Mouse (Mus musculus) ZHBTc4 (cell line): ENCODE measurements around the gene Ccdc138.
A peak's percentile ranks its signal among the peaks of the same experiment; 100 is the strongest.

Experiments
- DNase-seq: peaks from one replicate; pipeline ENCODE4 v3.0.0-alpha.2; 2011; ENCODE audit warnings: low read depth, low spot score

Gene Ccdc138

GRCm38 (mm10) chr10:58497320-58498284, at the start of gene Ccdc138:
Gene Ccdc138, plus strand, starts transcription at chr10:58497948.
- peak; percentile 97 for DNase-seq

DNA sequence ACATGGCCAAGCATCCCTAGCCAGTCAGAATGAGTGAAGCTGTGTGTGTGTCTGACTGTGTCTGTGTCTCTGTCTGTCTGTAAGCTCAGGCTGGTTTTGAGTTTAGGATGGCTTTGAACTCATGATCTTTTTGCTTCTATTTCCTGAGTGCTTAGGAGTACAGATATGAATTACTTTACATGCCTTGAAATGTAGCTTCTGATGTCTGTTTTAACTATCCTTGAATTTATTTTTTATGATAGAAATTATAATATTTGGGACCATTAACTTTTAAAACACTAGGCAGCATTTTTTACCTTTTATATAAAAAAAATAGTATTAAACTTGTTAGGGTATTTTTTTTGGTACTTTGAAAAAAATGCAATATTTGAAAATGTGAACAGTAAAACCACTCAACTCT, 46.2 kb upstream of the Ccdc138 start:
- no peak for DNase-seq

DNA sequence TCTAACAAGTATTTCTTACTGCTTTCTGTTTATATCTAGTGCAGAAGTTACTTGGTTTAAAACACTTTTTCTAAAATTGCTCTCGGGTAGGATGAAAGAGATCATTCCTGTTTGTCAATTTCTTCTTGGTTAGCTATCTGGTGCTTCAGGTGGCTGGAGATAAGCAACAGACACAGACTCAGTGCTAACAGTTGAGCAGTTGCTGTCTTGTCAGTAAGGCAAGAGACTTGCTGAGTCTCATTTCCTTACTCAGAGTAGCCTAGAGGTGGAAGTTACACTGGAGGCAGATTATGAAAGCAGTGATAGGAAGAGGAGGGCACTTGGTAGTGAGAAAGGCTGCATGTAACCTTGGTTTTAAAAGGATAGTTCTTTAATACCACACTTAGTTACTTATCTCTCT, 45.6 kb upstream of the Ccdc138 start:
- no peak for DNase-seq

GRCm38 (mm10) chr10:58459896-58460295, 37.9 kb upstream of the Ccdc138 start:
- peak; percentile 28 for DNase-seq

- no peak for DNase-seq
Observed at GRCm38 (mm10) chr10:58477086-58477755, 20.5 kb upstream of the Ccdc138 start.

- DNase-seq: no peak
Observed at GRCm38 (mm10) chr10:58478071-58478578, 19.6 kb upstream of the Ccdc138 start.

DNA sequence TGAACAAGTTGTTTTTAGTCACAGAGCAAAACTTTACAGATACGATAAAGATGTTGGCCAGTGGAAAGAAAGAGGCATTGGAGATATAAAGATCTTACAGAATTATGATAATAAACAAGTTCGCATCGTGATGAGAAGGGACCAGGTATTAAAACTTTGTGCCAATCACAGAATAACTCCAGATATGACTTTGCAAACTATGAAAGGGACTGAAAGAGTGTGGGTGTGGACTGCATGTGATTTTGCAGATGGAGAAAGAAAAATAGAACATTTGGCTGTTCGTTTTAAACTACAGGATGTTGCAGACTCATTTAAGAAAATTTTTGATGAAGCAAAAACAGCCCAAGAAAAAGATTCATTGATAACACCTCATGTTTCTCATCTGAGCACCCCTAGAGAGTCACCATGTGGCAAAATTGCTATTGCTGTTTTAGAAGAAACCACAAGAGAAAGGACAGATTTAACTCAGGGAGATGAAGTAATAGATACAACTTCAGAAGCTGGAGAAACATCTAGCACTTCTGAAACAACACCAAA, 17.7 kb upstream of the Ccdc138 start:
- DNase-seq: no peak

GRCm38 (mm10) chr10:58491031-58491430, 6.7 kb upstream of the Ccdc138 start:
- DNase-seq: no peak

GRCm38 (mm10) chr10:58495637-58496036, 2.1 kb upstream of the Ccdc138 start:
- peak; percentile 29 for DNase-seq

DNA sequence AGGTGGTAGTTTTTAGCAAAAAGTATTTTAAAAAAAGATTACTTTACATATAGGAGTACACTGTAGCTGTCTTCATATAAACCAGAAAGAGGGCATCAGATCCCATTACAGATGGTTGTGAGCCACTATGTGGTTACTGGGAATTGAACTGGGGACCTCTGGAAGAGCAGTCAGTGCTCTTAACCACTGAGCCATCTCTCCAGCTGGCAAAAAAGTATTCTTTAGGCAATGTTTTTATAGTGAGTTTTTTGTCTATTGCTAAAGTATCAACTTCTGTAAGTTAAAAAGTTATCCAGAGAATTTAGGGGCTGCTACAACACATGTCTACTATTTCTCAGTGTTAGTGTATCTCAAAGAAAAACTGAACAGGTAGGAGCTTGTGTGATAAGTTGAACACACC, 1.0 kb upstream of the Ccdc138 start:
- no peak for DNase-seq

DNA sequence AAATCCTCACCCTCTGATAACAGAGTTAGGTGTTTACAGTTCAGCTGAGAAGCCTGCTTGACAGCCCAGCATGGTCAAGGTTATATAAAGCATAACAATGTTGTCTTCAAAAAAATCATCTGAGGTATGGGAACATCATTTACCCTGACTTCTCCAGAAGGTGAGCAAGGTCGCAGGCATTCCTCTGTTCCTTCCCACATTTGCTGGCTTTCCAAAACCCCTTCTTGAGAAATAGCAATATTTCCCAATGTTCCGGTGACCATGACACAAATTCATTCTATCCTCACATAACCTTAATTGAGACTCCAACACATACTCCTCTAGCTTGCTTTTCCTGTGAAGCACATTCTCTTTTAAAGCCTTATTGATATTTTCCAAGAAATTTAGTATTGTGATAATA, 768 bp downstream of the Ccdc138 start:
- DNase-seq: no peak

- no peak for DNase-seq
Observed at GRCm38 (mm10) chr10:58529358-58529757, 31.6 kb downstream of the Ccdc138 start.

- DNase-seq: peak; percentile 69
Observed at GRCm38 (mm10) chr10:58530896-58531790, 33.4 kb downstream of the Ccdc138 start.

GRCm38 (mm10) chr10:58532177-58532576, 34.4 kb downstream of the Ccdc138 start:
- DNase-seq: peak; percentile 88

GRCm38 (mm10) chr10:58536276-58536675, 38.5 kb downstream of the Ccdc138 start:
- DNase-seq: peak; percentile 66

GRCm38 (mm10) chr10:58540613-58541012, 42.9 kb downstream of the Ccdc138 start:
- peak; percentile 88 for DNase-seq

- DNase-seq: peak; percentile 69
Observed at GRCm38 (mm10) chr10:58548739-58549138, 51.0 kb downstream of the Ccdc138 start.

DNA sequence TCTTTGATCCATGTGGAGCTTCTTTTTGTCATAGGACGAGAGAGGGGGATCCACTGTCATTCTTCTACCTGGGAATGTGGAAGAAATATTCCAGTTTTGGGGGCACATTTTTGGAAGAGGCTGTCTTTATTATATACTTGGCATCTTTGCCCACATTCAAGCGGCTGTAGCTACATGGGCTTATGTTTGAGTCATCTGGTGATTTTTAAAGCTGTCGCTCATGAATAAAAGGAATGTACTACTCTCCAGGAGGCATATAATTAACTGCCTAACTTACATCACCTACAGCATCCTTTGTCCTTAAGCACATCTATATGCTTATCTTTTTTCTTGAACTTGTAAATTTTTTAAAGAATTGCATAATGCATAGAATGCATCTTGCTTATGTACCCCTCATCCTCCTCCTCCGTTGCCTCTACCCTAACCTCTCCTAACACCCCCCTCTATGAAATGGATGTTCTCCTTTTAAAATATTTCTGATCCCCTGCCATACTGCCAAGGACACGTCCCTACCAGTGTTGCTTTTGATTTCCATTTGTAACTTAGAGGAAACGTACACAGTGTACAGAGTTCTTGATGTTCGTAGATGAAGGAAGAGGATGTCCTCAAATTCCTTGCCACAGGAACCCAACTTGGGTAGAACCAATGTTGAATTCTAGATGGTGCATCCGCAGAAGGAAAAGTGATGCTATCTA, 57.1 kb downstream of the Ccdc138 start:
- no peak for DNase-seq

- peak; percentile 84 for DNase-seq
Observed at GRCm38 (mm10) chr10:58559098-58559497, 61.4 kb downstream of the Ccdc138 start.

- DNase-seq: peak; percentile 85
Observed at GRCm38 (mm10) chr10:58559901-58560300, 62.2 kb downstream of the Ccdc138 start.

- no peak for DNase-seq
Observed at GRCm38 (mm10) chr10:58560521-58560920, 62.8 kb downstream of the Ccdc138 start.
